Mouse (Mus musculus): Measurements from ENCODE around the gene Pnpla6.
A peak's percentile ranks its signal among the peaks of the same experiment; 100 is the strongest.

Pnpla6 gene

DNA sequence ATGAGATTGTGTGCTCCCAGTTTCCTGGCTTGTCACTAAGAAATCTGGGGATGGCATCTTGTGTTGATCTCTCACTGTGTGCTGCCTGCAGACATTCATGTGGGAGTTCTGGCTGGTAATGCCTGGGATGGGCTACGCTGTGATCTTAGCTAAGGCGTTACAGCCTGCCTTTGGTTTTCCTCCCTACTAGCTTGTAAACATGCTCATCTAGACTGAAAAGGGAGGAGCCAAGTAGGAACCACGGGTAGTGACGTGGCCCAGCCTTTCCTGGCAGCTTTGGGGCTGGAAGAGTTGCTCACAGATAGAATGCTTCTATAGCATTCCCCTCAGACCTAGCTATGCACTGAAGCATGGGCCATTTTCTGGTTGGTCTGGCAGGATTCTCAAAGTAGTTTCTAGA, 13.0 kb upstream of the Pnpla6 start:
- no peak for DNase-seq (ENCODE audit: low read depth in 1 of 2, low spot score in 2 of 2)

DNA sequence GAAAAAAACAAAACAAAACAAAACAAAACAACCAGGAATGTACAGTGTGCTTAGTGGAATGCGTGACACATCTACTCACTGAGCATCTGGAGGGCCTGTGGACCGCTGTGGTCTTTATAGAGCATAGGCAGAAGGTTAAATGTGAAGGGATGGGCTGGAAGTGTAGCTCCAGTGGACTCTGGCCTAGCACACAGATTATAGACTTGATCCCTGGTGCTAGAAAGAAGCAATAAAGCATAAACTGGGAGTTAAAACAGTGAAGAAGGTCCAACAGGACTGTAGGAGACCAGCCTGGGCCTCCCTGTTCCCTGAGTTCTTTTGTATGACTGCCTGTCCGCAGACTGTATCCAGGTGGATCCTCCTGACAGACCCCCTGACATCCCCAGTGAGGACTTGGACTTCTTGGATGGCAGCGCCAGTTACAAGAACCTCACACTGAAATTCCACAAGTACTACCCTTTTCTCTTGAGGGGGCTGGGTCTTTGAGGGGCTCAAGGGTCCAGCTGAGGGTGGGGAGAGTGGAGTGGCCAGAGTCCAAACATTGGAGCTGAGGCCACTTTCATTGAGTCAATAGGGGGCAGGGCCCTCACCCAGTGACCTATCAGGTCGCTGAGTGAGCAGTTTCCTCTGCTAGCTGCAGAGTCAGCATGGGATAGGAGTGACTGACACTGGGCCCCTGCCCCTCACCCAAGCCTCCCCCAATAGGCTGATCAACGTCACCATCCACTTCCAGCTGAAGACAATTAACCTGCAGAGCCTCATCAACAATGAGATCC, 7.0 kb upstream of the Pnpla6 start:
- DNase-seq (ENCODE audit: low read depth in 1 of 2, low spot score in 2 of 2): no peak

DNA sequence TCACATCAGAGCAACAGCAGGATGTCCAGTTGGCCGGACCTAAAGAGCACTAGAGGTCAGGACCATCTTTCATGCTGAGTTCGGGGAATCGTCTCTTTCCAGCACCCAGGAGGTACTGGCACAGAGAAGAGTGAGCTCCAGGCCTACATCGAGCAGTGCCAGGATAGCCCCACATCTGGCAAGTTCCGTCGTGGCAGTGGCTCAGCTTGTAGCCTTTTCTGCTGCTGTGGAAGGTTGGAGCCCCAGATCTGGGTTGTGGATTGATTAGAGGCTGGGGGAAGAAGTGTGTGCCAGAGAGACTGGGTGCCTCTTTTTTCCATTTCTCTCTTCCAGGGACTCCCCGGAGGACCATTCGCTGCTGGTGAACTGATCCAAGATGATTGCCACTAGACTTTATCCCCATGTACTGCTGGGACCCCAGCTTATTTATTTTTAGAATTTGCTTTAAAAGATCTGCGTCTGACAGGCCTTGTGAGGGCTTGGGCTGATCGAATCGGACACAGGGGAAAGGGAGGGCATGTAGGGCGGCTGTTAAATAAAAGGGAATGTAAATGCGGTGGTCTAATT, 420 bp upstream of the Pnpla6 start:
- DNase-seq (ENCODE audit: low read depth in 1 of 2, low spot score in 2 of 2): no peak

DNA sequence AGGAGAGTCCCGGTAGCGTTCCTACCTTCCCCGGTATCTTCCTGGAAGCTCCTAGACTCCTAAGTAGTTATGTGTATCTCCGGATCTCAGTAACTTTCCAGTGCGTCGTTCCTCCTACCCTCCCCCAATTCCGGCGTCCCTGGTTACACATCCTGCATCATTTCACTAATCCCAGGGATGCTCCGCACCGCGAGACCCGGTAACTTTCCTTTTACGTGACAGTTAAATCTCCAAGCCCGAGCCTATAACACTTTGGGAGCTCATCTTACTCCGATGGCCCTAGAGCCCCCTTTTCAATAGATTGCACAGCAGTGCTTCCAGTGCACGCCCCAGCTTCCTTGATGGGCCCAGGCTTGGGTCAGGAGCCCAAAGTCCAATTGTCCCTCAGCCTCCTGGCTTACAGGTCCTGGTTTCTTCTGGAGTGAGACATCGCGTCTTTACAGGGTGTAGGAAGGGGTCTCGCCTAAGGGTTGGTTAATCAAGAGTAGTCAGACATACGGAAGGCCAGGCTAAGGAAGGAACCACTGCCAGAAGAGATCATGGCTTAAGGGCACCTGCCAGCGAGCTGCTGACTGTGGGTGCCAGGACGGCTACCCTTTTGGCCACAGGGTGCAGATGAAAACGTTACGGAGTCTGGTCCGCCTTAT, 710 bp downstream of the Pnpla6 start:
- DNase-seq (ENCODE audit: low read depth in 1 of 2, low spot score in 2 of 2): no peak

DNA sequence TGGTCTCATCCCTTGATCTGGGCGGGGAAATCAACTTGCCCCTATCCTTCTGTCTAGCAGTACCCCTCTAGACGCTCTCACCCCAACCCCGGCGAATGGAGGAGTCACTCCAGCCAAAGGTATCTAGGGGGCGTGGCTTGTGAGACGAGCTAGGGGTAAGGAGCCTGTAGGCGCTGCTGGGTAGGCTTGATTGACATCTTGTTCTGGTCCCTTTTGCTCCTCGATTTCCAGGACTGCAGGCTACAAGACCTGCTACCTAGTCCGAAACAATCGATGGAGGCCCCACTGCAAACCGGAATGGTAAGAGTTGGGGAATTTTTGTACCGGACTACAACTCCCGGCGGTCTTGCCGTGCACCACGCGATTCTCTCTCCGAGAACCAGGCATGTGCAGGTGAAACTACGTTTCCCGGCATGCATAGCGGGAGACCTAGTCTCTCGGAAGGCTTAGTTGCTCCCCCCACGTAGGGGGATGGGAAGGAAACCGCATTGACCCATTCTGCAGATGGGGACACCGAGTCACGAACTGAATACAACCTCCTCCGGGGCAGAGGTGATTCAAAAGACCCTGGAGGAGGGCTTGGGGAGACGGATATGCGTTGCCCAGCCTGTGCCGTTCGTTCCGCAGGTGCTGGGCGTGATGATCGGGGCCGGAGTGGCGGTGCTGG, 1.4 kb downstream of the Pnpla6 start:
- peak; percentile 60 to 75 for DNase-seq (ENCODE audit: low read depth in 1 of 2, low spot score in 2 of 2)

DNA sequence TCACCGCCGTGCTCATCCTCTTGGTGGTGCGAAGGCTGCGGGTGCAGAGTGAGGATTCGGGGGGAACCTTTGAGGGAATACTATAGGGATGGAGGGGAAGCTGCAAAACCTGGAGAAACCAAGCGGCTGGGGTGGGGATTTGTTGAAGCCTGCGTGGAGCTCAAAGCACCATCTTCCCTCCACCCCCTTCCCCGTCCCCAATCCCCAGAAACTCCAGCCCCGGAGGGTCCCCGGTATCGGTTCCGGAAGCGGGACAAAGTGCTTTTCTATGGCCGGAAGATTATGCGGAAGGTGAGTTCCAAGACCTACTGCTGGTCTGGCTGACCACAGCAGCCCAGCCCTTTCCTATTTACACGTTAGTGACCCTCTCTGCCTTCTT, 1.9 kb downstream of the Pnpla6 start:
- DNase-seq (ENCODE audit: low read depth in 1 of 2, low spot score in 2 of 2): no peak

DNA sequence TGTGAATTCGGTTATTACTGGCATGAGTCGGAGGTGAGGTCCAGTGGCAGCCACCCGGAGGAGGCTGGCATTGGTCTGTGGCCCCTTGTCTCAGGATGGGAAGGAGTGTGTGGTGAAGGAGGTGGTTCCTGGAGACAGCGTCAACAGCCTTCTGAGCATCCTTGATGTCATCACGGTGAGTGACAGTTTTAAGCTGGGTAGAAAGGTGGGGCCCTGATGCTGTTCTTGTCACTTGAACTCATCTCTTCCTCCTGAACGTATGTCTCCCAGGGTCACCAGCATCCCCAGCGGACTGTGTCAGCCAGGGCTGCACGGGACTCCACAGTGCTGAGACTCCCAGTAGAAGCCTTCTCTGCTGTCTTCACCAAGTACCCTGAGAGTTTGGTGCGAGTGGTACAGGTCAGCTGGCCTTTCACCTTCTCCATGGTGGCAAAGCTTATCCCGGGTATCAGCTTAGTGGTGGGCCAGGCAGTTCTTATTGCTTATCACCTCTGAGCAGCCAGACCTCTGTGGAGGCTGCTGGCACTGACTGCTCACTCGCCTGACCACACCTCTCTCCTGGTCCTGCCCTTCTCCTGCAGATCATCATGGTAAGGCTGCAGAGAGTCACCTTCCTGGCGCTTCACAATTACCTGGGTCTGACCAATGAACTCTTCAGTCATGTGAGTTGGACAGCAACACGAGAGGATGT, 7.0 kb downstream of the Pnpla6 start:
- DNase-seq (ENCODE audit: low read depth in 1 of 2, low spot score in 2 of 2): no peak

DNA sequence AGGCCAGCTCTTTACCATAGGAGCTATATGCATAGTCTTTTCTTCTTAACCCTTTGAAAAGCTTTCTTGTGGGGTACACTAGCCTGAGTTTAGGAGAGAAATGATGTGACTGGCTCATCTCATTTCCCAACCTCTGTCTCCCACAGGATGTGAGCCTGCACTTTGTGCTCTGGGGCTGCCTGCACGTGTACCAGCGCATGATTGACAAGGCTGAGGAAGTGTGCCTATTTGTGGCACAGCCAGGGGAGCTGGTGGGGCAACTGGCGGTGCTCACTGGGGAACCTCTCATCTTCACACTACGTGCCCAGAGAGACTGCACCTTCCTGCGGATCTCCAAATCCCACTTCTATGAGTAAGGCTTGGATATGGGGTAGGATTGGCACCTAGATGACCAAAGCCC, 15.6 kb downstream of the Pnpla6 start:
- DNase-seq (ENCODE audit: low read depth in 1 of 2, low spot score in 2 of 2): no peak

DNA sequence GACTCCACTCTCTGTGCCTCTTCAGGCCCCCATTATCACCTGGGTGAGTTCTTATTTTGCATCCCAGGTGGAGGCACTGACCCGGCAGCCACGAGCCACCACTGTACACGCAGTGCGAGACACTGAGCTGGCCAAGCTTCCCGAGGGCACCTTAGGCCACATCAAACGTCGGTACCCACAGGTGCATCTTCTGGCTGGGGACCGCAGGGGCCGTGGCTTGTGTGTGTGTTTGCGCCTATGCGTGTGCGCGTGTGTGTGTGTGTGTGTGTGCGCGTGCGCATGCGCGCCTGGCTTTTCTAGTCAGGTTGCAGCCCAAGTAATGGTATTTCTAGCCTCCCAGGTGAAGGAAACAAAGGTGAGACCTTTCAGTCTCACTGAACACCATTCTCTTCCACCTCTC, 16.8 kb downstream of the Pnpla6 start:
- no peak for DNase-seq (ENCODE audit: low read depth in 1 of 2, low spot score in 2 of 2)

DNA sequence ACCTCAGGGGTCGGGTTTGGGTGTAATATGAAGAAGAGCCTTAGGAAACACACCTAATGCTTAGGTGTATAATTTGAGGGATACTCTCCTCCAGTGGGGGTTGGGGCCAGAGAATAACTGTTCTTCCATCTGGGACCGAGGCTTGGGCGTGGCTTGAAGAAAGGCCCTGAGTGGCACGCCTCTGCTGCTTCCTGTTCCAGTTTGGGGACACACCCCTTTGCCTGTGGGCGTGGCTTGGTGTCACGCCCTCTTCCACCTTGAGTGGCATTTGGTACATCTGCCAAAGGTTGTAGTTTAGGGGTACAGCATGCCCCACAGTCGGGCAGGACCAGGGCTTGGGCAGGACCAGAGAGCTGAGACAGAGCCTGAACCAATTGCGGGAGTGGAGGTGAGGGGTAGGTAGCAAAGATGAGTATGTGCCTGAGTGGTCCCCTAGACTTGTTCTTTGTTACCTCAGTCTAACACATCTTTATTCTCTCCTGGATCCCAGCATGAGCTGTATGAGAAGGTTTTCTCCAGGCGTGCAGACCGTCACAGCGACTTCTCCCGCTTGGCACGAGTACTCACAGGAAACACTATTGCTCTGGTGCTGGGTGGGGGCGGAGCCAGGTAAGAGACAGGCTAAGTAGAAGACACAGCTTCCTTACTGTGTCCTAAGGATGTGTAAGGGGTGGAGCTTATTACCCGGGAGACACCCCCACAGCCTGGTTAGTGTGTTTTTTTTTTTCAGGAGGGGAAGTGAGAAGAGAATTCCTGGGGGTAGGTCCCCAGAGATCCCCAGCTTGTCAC, 21.1 kb downstream of the Pnpla6 start:
- no peak for DNase-seq (ENCODE audit: low read depth in 1 of 2, low spot score in 2 of 2)

DNA sequence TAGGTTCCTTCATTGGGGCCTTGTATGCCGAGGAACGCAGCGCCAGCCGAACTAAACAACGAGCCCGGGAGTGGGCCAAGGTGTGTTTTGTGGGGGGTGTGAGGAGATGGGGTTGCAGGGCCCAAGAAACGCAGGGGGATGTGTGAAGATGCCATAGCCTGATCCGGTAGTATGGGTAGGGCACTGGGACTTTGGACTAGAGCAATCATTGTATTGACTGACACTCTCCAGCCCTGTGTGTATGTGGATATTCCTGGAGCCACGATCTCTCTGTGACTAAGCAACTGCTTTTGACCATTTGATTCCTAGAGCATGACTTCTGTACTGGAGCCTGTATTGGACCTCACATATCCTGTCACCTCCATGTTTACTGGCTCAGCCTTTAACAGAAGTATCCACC, 21.8 kb downstream of the Pnpla6 start:
- no peak for DNase-seq (ENCODE audit: low read depth in 1 of 2, low spot score in 2 of 2)

DNA sequence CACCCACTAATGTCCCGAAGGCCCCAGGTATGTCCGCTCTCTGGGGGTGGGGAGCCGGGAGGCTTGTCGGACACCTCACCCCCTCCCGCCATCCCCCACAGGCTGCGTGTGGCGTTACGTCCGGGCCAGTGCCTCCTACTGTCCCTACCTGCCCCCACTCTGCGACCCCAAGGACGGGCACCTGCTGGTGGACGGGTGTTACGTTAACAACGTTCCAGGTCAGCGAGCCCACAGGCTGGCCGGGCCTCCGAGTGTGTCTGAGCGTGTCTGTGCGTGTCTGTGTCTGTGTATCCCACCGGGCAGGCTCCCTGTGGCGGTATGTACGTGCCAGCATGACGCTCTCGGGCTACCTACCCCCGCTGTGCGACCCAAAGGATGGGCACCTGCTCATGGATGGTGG, 22.5 kb downstream of the Pnpla6 start:
- no peak for DNase-seq (ENCODE audit: low read depth in 1 of 2, low spot score in 2 of 2)

DNA sequence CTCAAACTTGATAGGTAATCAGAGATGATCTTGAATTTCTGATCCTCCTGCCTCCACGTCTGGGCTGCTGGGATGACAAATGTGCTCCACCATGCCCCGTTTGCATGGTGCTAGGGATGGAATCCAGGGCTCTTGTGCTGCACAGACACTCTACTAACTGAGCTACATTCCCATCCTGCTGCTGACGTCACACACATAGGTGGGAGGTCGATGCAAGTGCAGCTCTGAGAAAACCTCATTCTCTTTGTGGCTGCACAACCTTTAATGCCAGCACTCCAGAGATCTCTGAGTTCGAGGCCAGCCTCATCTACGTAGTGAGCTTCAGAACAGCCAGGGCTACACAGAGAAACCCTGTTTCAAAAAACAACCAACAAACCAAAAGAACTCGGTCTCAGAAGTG, 24.0 kb downstream of the Pnpla6 start:
- DNase-seq (ENCODE audit: low read depth in 1 of 2, low spot score in 2 of 2): no peak

DNA sequence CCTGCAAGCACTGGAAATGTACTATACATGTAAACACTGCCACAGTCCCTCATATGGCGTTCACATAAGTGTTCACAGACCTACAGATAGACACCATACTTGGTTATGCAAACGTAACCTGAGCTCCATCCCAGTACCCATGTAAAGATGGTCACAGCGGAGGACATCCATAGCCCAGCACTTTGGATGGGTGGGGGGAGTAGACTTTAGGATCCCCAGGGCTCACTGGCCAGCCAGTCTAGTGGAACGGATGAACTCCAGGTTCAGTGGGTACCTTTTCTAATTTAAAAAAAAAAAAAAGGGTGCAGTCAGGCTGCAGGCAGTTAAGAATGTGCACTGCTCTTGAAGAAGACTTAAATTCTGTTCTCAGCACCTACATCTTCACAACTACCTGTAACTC, 24.9 kb downstream of the Pnpla6 start:
- DNase-seq (ENCODE audit: low read depth in 1 of 2, low spot score in 2 of 2): no peak

DNA sequence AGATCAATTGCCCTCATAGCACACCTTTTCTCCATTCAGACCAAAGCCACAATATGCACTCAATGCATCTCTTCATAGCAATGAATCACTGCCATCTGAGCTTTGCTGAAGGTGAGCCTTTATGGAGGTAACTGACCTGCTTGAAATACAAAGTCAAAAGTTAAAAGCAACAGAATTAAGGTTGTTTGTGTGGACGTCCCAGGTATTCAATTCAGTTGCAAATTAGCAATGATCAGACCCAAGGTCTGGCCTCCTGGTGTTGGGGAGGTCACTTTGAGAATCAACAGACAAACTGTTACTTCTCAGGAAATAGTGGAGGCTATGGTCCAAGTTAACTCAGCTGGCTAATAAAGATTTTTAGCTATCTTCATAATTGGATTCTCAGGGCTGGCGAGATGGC, 31.3 kb downstream of the Pnpla6 start:
- DNase-seq (ENCODE audit: low read depth in 1 of 2, low spot score in 2 of 2): no peak

DNA sequence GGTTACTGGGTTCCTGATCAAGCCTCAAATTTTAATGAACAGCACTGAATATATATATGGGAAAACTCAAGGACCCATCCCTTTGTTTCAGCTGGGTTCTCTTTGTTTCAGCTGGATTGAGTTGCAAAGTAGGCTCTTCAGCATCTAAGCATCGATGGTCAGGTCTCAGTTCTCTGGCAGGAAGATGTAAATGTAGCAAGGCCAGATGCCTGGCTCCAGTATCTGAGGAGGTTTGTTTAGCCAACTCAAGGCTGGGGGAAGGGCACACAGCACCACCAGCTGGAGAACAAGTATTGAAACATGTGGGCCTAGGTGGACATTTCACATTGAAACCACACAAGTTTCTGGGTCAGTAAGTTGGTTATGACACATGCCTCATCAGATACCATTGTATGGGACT, 37.1 kb downstream of the Pnpla6 start:
- DNase-seq (ENCODE audit: low read depth in 1 of 2, low spot score in 2 of 2): no peak

DNA sequence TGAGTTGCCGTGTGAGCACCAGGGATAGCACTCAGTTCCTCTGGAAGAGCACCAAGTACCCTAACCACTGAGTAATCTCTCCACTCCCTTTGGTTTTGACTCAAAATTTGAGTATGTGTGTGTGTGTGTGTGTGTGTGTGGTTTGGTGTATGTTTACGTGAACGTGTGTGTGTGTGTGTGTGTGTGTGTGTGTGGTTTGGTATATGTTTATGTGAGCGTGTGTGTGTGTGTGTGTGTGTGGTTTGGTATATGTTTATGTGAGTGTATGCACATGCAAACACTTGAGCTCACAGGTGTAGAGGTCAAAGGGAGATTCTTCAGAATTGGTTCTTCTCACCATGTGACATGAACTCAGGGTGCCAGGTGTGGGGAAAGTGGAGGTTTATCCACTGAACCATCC, 40.9 kb downstream of the Pnpla6 start:
- DNase-seq (ENCODE audit: low read depth in 1 of 2, low spot score in 2 of 2): no peak

DNA sequence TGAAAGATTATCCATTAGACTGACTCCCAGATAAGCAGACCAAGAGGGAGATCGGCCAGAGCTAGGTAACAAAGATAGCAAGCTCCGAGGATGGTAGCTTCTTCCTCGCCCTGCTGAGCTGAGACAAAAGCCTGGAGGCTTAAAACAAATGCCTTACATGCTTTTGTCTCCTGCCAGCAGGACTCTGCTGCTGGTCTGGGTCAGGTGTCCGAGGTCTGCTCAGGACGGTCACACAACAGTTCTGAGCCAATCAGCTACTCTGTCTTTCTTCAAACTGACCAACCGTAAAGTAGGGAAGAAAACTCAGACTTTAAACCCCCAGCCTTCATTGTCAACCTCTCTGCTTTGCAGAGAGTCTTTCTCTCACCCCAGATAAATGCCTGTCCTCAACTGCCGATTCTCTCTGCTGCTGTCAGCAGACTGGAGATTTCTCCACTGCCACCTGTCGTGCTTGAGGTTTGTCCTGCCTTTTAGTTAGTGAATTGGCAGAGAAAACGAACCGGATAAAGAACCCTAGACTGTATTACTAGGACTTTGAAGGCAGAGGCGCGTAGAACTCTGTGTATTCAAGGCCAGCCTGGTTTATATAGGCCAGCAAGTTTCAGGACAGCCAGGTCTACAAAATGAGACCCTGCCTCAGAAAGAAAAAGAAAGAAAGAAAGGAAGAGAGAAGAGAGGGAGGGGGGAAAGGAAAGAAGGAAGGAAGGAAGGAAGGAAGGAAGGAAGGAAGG, 52.6 kb downstream of the Pnpla6 start, which contains the start of gene C330021F23Rik:
Gene C330021F23Rik, plus strand, starts transcription at position 350 of the 731 bp plus-strand sequence.
- no peak for DNase-seq (ENCODE audit: low read depth in 1 of 2, low spot score in 2 of 2)

DNA sequence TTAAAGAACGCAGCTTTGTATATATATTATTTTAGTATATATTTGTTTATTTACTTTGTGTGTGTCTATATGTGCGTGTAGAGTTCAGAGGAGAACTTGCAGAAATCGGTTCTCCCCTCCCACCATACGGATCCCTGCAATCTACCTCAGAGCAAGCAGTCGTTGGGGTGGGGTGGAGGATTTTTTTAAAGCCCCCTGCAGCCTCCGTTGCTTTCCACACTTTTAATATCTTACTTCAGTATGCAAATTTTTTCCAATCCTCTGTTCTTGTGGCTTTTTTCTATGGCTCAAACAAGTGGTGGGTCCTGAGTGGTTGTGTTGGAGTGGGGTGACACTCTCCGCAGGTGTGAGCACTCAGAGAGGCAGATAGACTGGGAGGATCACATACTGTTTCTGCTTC, 53.2 kb downstream of the Pnpla6 start:
- DNase-seq (ENCODE audit: low read depth in 1 of 2, low spot score in 2 of 2): no peak

DNA sequence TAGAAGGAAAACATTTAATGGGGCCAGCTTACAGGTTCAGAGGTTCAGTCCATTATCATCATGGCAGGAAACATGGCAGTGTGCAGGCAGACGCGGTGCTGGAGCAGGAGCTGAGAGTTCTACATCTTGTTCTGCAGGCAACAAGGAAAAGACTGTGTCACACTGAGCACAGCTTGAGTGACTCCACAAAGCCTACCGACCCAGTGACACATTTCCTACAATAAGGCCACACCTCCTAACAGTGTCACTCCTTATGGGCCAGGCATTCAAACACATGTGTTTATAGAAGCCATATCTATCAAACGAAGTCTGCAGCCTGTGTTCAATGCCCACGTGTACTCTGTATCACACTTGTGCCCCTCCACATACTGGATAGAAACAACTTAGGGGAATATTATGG, 54.6 kb downstream of the Pnpla6 start:
- DNase-seq (ENCODE audit: low read depth in 1 of 2, low spot score in 2 of 2): no peak
